Mouse (Mus musculus) kidney, adult 2 months (tissue): ENCODE data around the gene Ska3. TPM values are rescaled to one million over a fixed set of nuclear protein-coding genes. Genes with fewer than 3 reads are reported as not detected.

Experiments used
- DNase-seq: peaks from one replicate; pipeline ENCODE4 v3.0.0; 2021
- H3K27ac ChIP-seq: fragments of 200-500 bp; 2 replicates; pipeline ENCODE4 v1.5.1; 2012; ENCODE audit warnings: low read depth, low read length, control low read depth, inconsistent platforms; ENCODE audit not compliant: insufficient read depth
- H3K27me3 ChIP-seq: fragments of 200-500 bp; replicated peaks from 2 replicates; pipeline ENCODE4 v1.6.1; 2012; ENCODE audit warnings: mild to moderate bottlenecking, moderate library complexity, low read length, inconsistent platforms; ENCODE audit not compliant: control insufficient read depth, insufficient read depth
- H3K36me3 ChIP-seq: fragments of 200-500 bp; 2 replicates; pipeline ENCODE4 v1.6.1; 2012; ENCODE audit warnings: mild to moderate bottlenecking, moderate library complexity, low read length, inconsistent platforms; ENCODE audit not compliant: control insufficient read depth, insufficient read depth
- H3K4me1 ChIP-seq: fragments of 200-500 bp; 2 replicates; pipeline ENCODE4 v1.6.1; 2011; ENCODE audit warnings: low read length; ENCODE audit not compliant: control insufficient read depth, insufficient read depth
- H3K4me3 ChIP-seq: fragments of 200-500 bp; 2 replicates; pipeline ENCODE4 v1.5.1; 2011; ENCODE audit warnings: mild to moderate bottlenecking, low read depth, low read length, control low read depth; ENCODE audit not compliant: insufficient read depth
- CTCF ChIP-seq: fragments of 200-500 bp; conservative IDR thresholded peaks from 2 replicates; pipeline ENCODE4 v1.5.1; 2011; ENCODE audit warnings: low read depth, mild to moderate bottlenecking, control low read depth, low read length, moderate library complexity, mixed read lengths; ENCODE audit not compliant: insufficient read depth, insufficient read length
- POLR2A ChIP-seq: fragments of 200-500 bp; IDR thresholded peaks from one replicate; pipeline ENCODE4 v1.6.1; 2011; ENCODE audit warnings: low read depth, low read length, control low read depth
- WGBS: fragments of 180-500 bp; shearing (Covaris S2); methylation state at CpG from one replicate; pipeline ENCODE4 v1.1.7; 2018; 5-methylcytosine and 5-hydroxymethylcytosine counted together
- polyA plus RNA-seq: library from polyadenylated mRNA; depleted of rRNA; stranded (reverse); fragments of >200 nt; gene quantifications from 2 replicates; pipeline ENCODE4 v1.2.3, GENCODE M21; 2012; rRNA removed

Ska3 gene
- polyA plus RNA-seq, 1 experiment: 0.09 TPM

GRCm38 (mm10) chr14:57758237-57758636 lies 67.7 kb downstream of the Ska3 start, which contains the start of gene Lats2:
Gene Lats2, minus strand, starts transcription at chr14:57758388.
- Histone ChIP-seq H3K4me1 (peaks cover 6% of the 10 kb centered on the region; the same call in 1 of the 2 replicates), H3K27ac (no peak within 1 kb of the TSS), H3K4me3 (no peak within 1 kb of the TSS), H3K27me3 (no peaks in the 10 kb centered on the region), H3K36me3 (no peaks in the 10 kb centered on the region)
- 81% methylated on average over 4 of the region's 4 CpGs for WGBS
- DNase-seq: no peak
- TF ChIP-seq POLR2A: no peak
- no peak for TF ChIP-seq CTCF

Other genes starting within 250 kb of the Ska3 start
- 2.8 and 3.4 TPM in 2 replicates for gene Xpo4, start 160.8 kb downstream of the Ska3 start, polyA plus RNA-seq
- gene Gm49361, start 80.1 kb downstream of the Ska3 start, polyA plus RNA-seq: not detected in 2 replicates
- gene Lats2, start 67.8 kb downstream of the Ska3 start, polyA plus RNA-seq: 31.1 and 35.9 TPM in 2 replicates
- 5.6 and 7.0 TPM in 2 replicates for gene Sap18, start 28.0 kb downstream of the Ska3 start, polyA plus RNA-seq
- gene Mrpl57, start within 50 bp of the Ska3 start, polyA plus RNA-seq: 72.7 and 81.0 TPM in 2 replicates
- gene Zdhhc20, start 64.1 kb upstream of the Ska3 start, polyA plus RNA-seq: 2.6 and 3.7 TPM in 2 replicates
- 20.8 and 24.8 TPM in 2 replicates for gene Micu2, start 173.1 kb upstream of the Ska3 start, polyA plus RNA-seq
- gene Fgf9, start 244.4 kb upstream of the Ska3 start, polyA plus RNA-seq: 5.3 and 7.1 TPM in 2 replicates